Comparison of ENCODE assay signal across 8 mouse cellular contexts in genomic region chr1:40790324-40791141, GRCm38 (mm10). TPM values are rescaled to one million over a fixed set of nuclear protein-coding genes. Genes with fewer than 3 reads are reported as not detected.
DNase-seq lines count a peak whose midpoint lies in the region.

Gene Mfsd9 (minus strand): TSS chr1:40790687.

- peak; percentile 93 to 98 for DNase-seq in adrenal gland, adult (ENCODE audit: inconsistent age in 2 of 2, low spot score in 1 of 2)
- DNase-seq in embryo, embryonic 10 days (ENCODE audit: low spot score): peak; percentile 93
- peak; percentile 95 for DNase-seq in gastrocnemius, postnatal 10 days
- DNase-seq in induced T-regulatory cell, adult 2 months (ENCODE audit: low read depth): peak; percentile 92
- DNase-seq in left cerebral cortex, adult 9 months (ENCODE audit: low spot score in 2 of 2): peak; percentile 67 to 92
- peak; percentile 89 to 92 for DNase-seq in right cerebral cortex, adult 2 months (ENCODE audit: low spot score in 2 of 2)
- DNase-seq in urinary bladder, postnatal 10 days (ENCODE audit: low spot score): peak; percentile 72

- H3K36me3 ChIP-seq in megakaryocyte, embryonic 14.5 days (replicated peaks; ENCODE audit: low read length): peaks cover 6% of the 10 kb centered on the region

- peak within 1 kb of the TSS; percentile 95 for H3K4me3 ChIP-seq in megakaryocyte, embryonic 14.5 days (replicated peaks)

- H3K27me3 ChIP-seq in megakaryocyte, embryonic 14.5 days (replicated peaks): no peaks in the 10 kb centered on the region

- peaks cover 15% of the 10 kb centered on the region for H3K4me1 ChIP-seq in megakaryocyte, embryonic 14.5 days

- no peaks in the 10 kb centered on the region for H3K9me3 ChIP-seq in megakaryocyte, embryonic 14.5 days

RNA-seq across cellular contexts. Expression of gene Mfsd9, which starts in this region (rescaled TPM):
- 1 to 10 TPM in 1 of 2 experiments, under 1 TPM in 1; 0.85 to 1.0 TPM for total RNA-seq in gastrocnemius, postnatal 10 days (2021)
- polyA plus RNA-seq in megakaryocyte, embryonic 14.5 days (2012; ENCODE audit: insufficient read depth, low replicate concordance): 0.46 TPM in 1 of 2 replicates, not detected in the other

Comparison
In these comparisons a context has a peak if more than half of its experiments do, and no peak if none do; other contexts are left out.
1. Peak in every context shown above with its lines: DNase-seq and H3K4me3 ChIP-seq.